Mouse (Mus musculus): ENCODE data around the gene Hoxb7. TPM values are rescaled to one million over a fixed set of nuclear protein-coding genes. Genes with fewer than 3 reads are reported as not detected.

Hoxb7 gene
- total and polyA plus RNA-seq, 2 experiments from 2014 or later: not detected

- peaks cover 97% of the 10 kb centered on the region for H3K27me3 ChIP-seq (ENCODE audit: insufficient read depth, low read length)
- H3K36me3 ChIP-seq (ENCODE audit: insufficient read depth): no peaks in the 10 kb centered on the region
- DNase-seq: no peak
- TF ChIP-seq CTCF (IDR thresholded peaks at IDR 0.05; ENCODE audit: low read depth): no peak
- no peak overlapping the region for H3K4me3 ChIP-seq (ENCODE audit: low read depth, low read length)
- 5% methylated on average over 18 of the region's 18 CpGs for WGBS
- H3K4me2 ChIP-seq (ENCODE audit: low read depth): no peak overlapping the region
- H3K27ac ChIP-seq (ENCODE audit: low read depth, low read length): no peak overlapping the region
- H3K9ac ChIP-seq: no peak overlapping the region
- no peaks in the 10 kb centered on the region for H3K4me1 ChIP-seq (ENCODE audit: insufficient read depth)
- H3K9me3 ChIP-seq (ENCODE audit: low read length): no peaks in the 10 kb centered on the region
- no peak for ATAC-seq
These were observed 5.0 kb upstream of the Hoxb7 start for GRCm38 (mm10) chr11:96281396-96281795.

DNA sequence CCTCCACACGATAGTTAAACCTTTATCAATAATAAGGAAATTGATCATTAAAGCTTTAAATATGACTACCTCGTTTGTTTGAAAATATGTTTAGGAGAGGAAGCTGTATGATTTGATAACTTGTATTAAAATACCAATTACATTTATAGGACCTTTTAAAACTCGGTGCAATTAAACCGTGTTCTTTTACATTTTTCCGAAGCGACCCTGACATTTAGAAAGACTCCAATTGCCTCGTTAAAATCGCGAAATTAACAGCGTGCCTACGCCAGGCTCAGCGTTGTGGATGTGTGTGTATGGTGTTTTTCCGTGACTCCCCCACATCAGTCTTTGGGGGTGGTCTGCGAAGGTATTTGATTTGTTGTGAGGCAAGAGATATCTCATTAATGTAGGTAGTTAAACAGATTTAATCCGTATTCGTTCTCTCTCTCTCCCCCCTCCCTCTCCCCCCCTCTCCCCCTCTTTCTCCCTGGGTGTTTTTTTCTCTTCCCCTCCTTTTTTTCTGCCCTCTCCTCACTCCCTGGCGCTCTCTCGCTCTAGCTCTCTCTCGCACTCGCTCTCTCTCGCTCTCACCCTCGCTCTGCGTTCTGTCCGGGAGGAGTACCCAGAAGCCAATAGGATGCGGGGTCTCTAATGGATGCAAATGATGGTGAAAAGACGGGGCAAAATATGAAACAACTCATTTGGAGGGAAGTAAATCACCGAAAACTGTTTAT lies 4.4 kb upstream of the Hoxb7 start, which contains the start of gene Hoxb8:
Gene Hoxb8, plus strand, starts transcription at position 51 of the 716 bp plus-strand sequence.
- no peak within 1 kb of the TSS for H3K4me3 ChIP-seq (ENCODE audit: low read depth, low read length)
- H3K27ac ChIP-seq (ENCODE audit: low read depth, low read length): no peak within 1 kb of the TSS
- ATAC-seq: no peak
- DNase-seq: peak; percentile 31
- 1% methylated on average over 27 of the region's 27 CpGs for WGBS
- no peaks in the 10 kb centered on the region for H3K4me1 ChIP-seq (ENCODE audit: insufficient read depth)
- H3K9me3 ChIP-seq (ENCODE audit: low read length): no peaks in the 10 kb centered on the region
- H3K36me3 ChIP-seq (ENCODE audit: insufficient read depth): no peaks in the 10 kb centered on the region
- no peak within 1 kb of the TSS for H3K4me2 ChIP-seq (ENCODE audit: low read depth)
- peaks cover 97% of the 10 kb centered on the region for H3K27me3 ChIP-seq (ENCODE audit: insufficient read depth, low read length)
- H3K9ac ChIP-seq: no peak within 1 kb of the TSS
- TF ChIP-seq CTCF (IDR thresholded peaks at IDR 0.05; ENCODE audit: low read depth): no peak

DNA sequence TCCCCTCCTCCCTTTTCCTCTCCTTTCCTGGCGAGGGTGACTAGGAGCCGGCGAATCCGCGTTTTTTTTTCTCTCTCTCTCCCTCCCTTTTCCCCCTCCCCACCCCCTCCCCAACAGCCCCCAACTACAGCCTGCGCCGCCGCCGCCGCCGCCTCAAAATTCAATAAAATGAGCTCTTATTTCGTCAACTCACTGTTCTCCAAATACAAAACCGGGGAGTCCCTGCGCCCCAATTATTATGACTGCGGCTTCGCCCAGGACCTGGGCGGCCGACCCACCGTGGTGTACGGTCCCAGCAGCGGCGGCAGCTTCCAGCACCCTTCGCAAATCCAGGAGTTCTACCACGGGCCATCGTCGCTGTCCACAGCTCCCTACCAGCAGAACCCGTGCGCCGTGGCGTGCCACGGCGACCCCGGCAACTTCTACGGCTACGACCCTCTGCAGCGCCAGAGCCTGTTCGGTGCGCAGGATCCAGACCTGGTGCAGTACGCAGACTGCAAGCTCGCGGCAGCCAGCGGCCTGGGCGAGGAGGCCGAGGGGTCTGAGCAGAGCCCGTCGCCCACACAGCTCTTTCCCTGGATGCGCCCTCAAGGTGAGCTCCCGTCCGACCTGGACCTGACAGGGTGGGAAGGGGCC lies 3.5 kb upstream of the Hoxb7 start:
- DNase-seq: no peak
- Histone ChIP-seq H3K4me1 (ENCODE audit: insufficient read depth) (no peaks in the 10 kb centered on the region), H3K27me3 (ENCODE audit: insufficient read depth, low read length) (peaks cover 97% of the 10 kb centered on the region), H3K36me3 (ENCODE audit: insufficient read depth) (no peaks in the 10 kb centered on the region), H3K9me3 (ENCODE audit: low read length) (no peaks in the 10 kb centered on the region), H3K4me2 (ENCODE audit: low read depth) (no peak overlapping the region), H3K9ac (no peak overlapping the region), H3K27ac (ENCODE audit: low read depth, low read length) (no peak overlapping the region), H3K4me3 (ENCODE audit: low read depth, low read length) (no peak overlapping the region)
- no peak for ATAC-seq
- no peak for TF ChIP-seq CTCF (IDR thresholded peaks at IDR 0.05; ENCODE audit: low read depth)
- 2% methylated on average over 49 of the region's 49 CpGs for WGBS

DNA sequence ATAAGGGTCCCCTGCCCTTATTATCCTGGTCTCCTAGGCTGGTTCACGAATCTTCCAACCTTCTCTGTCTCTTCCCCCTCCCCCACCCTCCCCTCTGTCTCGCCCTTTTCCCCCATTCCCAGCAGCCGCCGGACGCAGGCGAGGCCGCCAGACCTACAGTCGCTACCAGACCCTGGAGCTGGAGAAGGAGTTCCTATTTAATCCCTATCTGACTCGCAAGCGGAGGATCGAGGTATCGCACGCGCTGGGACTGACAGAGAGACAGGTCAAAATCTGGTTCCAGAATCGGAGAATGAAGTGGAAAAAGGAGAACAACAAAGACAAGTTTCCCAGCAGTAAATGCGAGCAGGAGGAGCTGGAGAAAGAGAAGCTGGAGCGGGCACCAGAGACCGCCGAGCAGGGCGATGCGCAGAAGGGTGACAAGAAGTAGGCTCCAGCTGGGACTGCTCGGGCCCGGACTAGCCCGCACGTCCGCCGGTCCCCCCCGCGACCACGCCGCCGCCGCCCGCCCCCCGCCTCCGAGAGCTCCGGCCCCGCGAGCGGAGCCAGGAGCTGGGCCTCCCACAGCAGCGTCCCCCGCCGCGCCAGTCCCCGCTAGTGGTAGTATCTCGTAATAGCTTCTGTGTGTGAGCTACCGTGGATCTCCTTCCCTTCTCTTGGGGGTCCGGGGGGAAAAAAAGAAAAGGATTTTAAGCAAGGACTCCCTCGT lies 2.2 kb upstream of the Hoxb7 start:
- DNase-seq (peak; percentile 51), ATAC-seq (no peak; the same call in 1 of the 2 replicates)

GRCm38 (mm10) chr11:96284774-96285734 lies 1.4 kb upstream of the Hoxb7 start:
- Histone ChIP-seq H3K4me2 (ENCODE audit: low read depth) (no peak overlapping the region), H3K36me3 (ENCODE audit: insufficient read depth) (no peaks in the 10 kb centered on the region), H3K4me3 (ENCODE audit: low read depth, low read length) (no peak overlapping the region), H3K9ac (no peak overlapping the region), H3K4me1 (ENCODE audit: insufficient read depth) (no peaks in the 10 kb centered on the region), H3K27ac (ENCODE audit: low read depth, low read length) (no peak overlapping the region), H3K9me3 (ENCODE audit: low read length) (no peaks in the 10 kb centered on the region), H3K27me3 (ENCODE audit: insufficient read depth, low read length) (peaks cover 97% of the 10 kb centered on the region)
- ATAC-seq (no peak), DNase-seq (no peak)
- WGBS: 2% methylated on average over 33 of the region's 37 CpGs
- TF ChIP-seq CTCF (IDR thresholded peaks at IDR 0.05; ENCODE audit: low read depth): no peak

More for the DNA sequence above, 2.2 kb upstream of the Hoxb7 start:
- H3K9ac ChIP-seq: no peak overlapping the region
- no peaks in the 10 kb centered on the region for H3K9me3 ChIP-seq (ENCODE audit: low read length)
- H3K4me3 ChIP-seq (ENCODE audit: low read depth, low read length): no peak overlapping the region
- peaks cover 97% of the 10 kb centered on the region for H3K27me3 ChIP-seq (ENCODE audit: insufficient read depth, low read length)
- no peaks in the 10 kb centered on the region for H3K4me1 ChIP-seq (ENCODE audit: insufficient read depth)
- no peaks in the 10 kb centered on the region for H3K36me3 ChIP-seq (ENCODE audit: insufficient read depth)
- TF ChIP-seq CTCF (IDR thresholded peaks at IDR 0.05; ENCODE audit: low read depth): peak; percentile 43
- 2% methylated on average over 48 of the region's 49 CpGs for WGBS
- no peak overlapping the region for H3K27ac ChIP-seq (ENCODE audit: low read depth, low read length)
- H3K4me2 ChIP-seq (ENCODE audit: low read depth): peak overlapping the region; percentile 44

GRCm38 (mm10) chr11:96286739-96287385 lies 439 bp downstream of the Hoxb7 start:
- H3K4me1 ChIP-seq (ENCODE audit: insufficient read depth): no peaks in the 10 kb centered on the region
- no peak overlapping the region for H3K4me2 ChIP-seq (ENCODE audit: low read depth)
- no peak for TF ChIP-seq CTCF (IDR thresholded peaks at IDR 0.05; ENCODE audit: low read depth)
- ATAC-seq: no peak
- H3K27me3 ChIP-seq (ENCODE audit: insufficient read depth, low read length): peaks cover 93% of the 10 kb centered on the region
- no peaks in the 10 kb centered on the region for H3K9me3 ChIP-seq (ENCODE audit: low read length)
- no peak overlapping the region for H3K27ac ChIP-seq (ENCODE audit: low read depth, low read length)
- no peak for DNase-seq
- no peak overlapping the region for H3K4me3 ChIP-seq (ENCODE audit: low read depth, low read length)
- 4% methylated on average over 55 of the region's 55 CpGs for WGBS
- no peaks in the 10 kb centered on the region for H3K36me3 ChIP-seq (ENCODE audit: insufficient read depth)
- H3K9ac ChIP-seq: no peak overlapping the region

Measured in forebrain, postnatal 0 days (tissue).